Mouse (Mus musculus) thymus, adult 2 months (tissue): ENCODE results near the gene Cnga2.

Source experiments
- CTCF ChIP-seq: fragments of 200-500 bp; IDR thresholded peaks from 2 replicates; pipeline ENCODE4 v1.5.1; 2012; ENCODE audit warnings: mild to moderate bottlenecking, control low read depth, low read length, moderate library complexity, borderline replicate concordance; ENCODE audit not compliant: control insufficient read depth, poor library complexity, insufficient read depth; ENCODE audit errors: extremely low read depth
- POLR2A ChIP-seq: fragments of 200-500 bp; IDR thresholded peaks from 2 replicates; pipeline ENCODE4 v1.6.1; 2012; ENCODE audit warnings: mild to moderate bottlenecking, low read length, control low read depth, moderate library complexity; ENCODE audit not compliant: control insufficient read depth, poor library complexity, insufficient read depth; ENCODE audit errors: extremely low read depth

GRCm38 (mm10) chrX:71991549-71991948 is at the start of gene Cnga2:
- TF ChIP-seq CTCF (no peak), POLR2A (no peak)
